Mouse (Mus musculus): ENCODE measurements at regions not wholly inside any gene's neighbourhood (a gene's known extent, or its start where the extent isn't known, plus 50 kb on each side); places are given as distances from the start of the nearest gene placed in this dataset.

GRCm38 (mm10) chr15:5414401-5414800, 170.4 kb upstream of the Ptger4 start:
- DNase-seq (ENCODE audit: low spot score), result no peak

- no peak for DNase-seq (ENCODE audit: low spot score)
These were observed 172.0 kb upstream of the Ptger4 start for GRCm38 (mm10) chr15:5416031-5416430.

- no peak for DNase-seq (ENCODE audit: low spot score)
These were observed 182.7 kb upstream of the Ptger4 start for GRCm38 (mm10) chr15:5426641-5427040.

GRCm38 (mm10) chr15:5427319-5428048, 183.5 kb upstream of the Ptger4 start:
- no peak for DNase-seq (ENCODE audit: low spot score)

GRCm38 (mm10) chr15:5432018-5432417, 188.0 kb upstream of the Ptger4 start:
- no peak for DNase-seq (ENCODE audit: low spot score)

GRCm38 (mm10) chr15:5437020-5437419, 193.0 kb upstream of the Ptger4 start:
- DNase-seq (ENCODE audit: low spot score), result no peak

GRCm38 (mm10) chr15:5446040-5446755, 202.2 kb upstream of the Ptger4 start:
- no peak for DNase-seq (ENCODE audit: low spot score)

- no peak for DNase-seq (ENCODE audit: low spot score)
These were observed 202.8 kb upstream of the Ptger4 start for GRCm38 (mm10) chr15:5446756-5447314.

- DNase-seq (ENCODE audit: low spot score), result no peak
These were observed 203.9 kb upstream of the Ptger4 start for GRCm38 (mm10) chr15:5447707-5448496.

- DNase-seq (ENCODE audit: low spot score), result no peak
These were observed 215.1 kb upstream of the Ptger4 start for GRCm38 (mm10) chr15:5459083-5459482.

- DNase-seq (ENCODE audit: low spot score), result no peak
These were observed 215.6 kb upstream of the Ptger4 start for GRCm38 (mm10) chr15:5459580-5459979.

GRCm38 (mm10) chr15:5462651-5463050, 218.7 kb upstream of the Ptger4 start:
- DNase-seq (ENCODE audit: low spot score), result no peak

GRCm38 (mm10) chr15:5464732-5465131, 220.7 kb upstream of the Ptger4 start:
- no peak for DNase-seq (ENCODE audit: low spot score)

- DNase-seq (ENCODE audit: low spot score), result no peak
These were observed 224.6 kb upstream of the Ptger4 start for GRCm38 (mm10) chr15:5468535-5469073.

- DNase-seq (ENCODE audit: low spot score), result no peak
These were observed 231.5 kb upstream of the Ptger4 start for GRCm38 (mm10) chr15:5475389-5475995.

GRCm38 (mm10) chr15:5493286-5493685, 249.3 kb upstream of the Ptger4 start:
- DNase-seq (ENCODE audit: low spot score), result no peak

- no peak for DNase-seq (ENCODE audit: low spot score)
These were observed 251.3 kb upstream of the Ptger4 start for GRCm38 (mm10) chr15:5495187-5495849.

GRCm38 (mm10) chr15:5495954-5496353, 252.0 kb upstream of the Ptger4 start:
- DNase-seq (ENCODE audit: low spot score), result no peak

- no peak for DNase-seq (ENCODE audit: low spot score)
These were observed 260.5 kb upstream of the Ptger4 start for GRCm38 (mm10) chr15:5504502-5504901.

GRCm38 (mm10) chr15:5506848-5507544, 263.0 kb upstream of the Ptger4 start:
- no peak for DNase-seq (ENCODE audit: low spot score)

GRCm38 (mm10) chr15:5507545-5507913, 263.5 kb upstream of the Ptger4 start:
- no peak for DNase-seq (ENCODE audit: low spot score)

Data from ovary, postnatal 36 days (tissue).